Mouse (Mus musculus) adrenal gland (tissue): ENCODE results near the gene Nemf.

ENCODE experiments used
- intact Hi-C: fragments of 180-260 bp; cut with DNase I; formaldehyde crosslinking; loops from one replicate; pipeline ENCODE4 v1.15.1; 2025
- microRNA-seq, 2 experiments: library from miRNA; unstranded; fragments of <30 nt; microRNA quantifications; one replicate each; pipeline ENCODE4; 2019

Gene Nemf

DNA sequence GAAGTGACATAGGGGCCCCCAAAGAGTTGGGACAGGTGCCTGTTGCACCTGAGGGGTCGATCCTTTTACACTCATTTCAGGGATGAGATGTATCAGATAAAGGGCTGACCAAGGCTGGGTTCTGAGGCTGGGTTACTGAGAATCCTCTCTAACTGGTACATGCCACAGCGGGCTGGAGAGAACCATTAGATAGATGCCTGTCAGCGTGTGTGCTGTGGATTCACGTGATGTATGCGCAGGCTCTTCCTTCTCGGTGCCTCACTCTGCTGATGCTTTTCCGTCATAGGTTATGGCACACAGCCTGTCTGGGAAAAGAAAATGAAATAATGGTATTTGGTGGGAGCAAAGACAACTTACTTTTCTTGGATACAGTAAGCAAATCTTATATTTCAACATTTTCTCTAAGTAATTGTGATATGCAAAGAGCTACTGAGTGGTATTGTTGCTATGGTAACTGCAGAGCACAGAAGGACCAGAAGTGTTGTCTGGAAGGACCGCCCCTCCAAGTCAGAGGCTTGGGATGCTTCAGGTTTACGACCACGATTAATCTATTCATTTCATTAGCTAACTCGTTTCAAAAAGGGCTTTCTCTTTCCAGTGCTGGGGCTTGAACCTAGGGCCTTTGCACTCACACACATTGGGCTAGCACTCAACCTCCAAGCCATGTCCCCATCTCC, 88.9 kb downstream of the Nemf start:
- intact Hi-C loops: no loop called here

GRCm38 (mm10) chr12:69265031-69265430, 91.9 kb downstream of the Nemf start:
- intact Hi-C loops: no loop called here

GRCm38 (mm10) chr12:69262251-69262650, 94.7 kb downstream of the Nemf start:
- intact Hi-C loops: no loop called here

Small RNA genes lying within 50 kb of the gene (microRNA-seq; reads per million reads assigned to microRNA genes)
- gene Gm47299 (0 to 0.37 reads per million in 2 experiments), gene Gm47305 (0 reads per million in 2 experiments)
